Mouse (Mus musculus) kidney, postnatal 36 days (tissue): ENCODE data around the gene Fev.

ENCODE experiments used
- DNase-seq, 2 experiments: peaks; one replicate each; pipeline ENCODE4 v3.0.0; 2021 to 2022; ENCODE audit warnings: mixed read lengths in 2 of 2

Gene Fev

GRCm38 (mm10) chr1:74880785-74881360, 4.3 kb downstream of the Fev start:
- DNase-seq: peak; percentile 62 to 89

- no peak for DNase-seq
Measured at GRCm38 (mm10) chr1:74877199-74877598, 8.0 kb downstream of the Fev start.

- DNase-seq: no peak
Measured at GRCm38 (mm10) chr1:74872218-74872617, 13.0 kb downstream of the Fev start.

GRCm38 (mm10) chr1:74861783-74862182, 23.4 kb downstream of the Fev start:
- DNase-seq: no peak

GRCm38 (mm10) chr1:74859223-74859984, 25.8 kb downstream of the Fev start:
- DNase-seq: no peak

DNA sequence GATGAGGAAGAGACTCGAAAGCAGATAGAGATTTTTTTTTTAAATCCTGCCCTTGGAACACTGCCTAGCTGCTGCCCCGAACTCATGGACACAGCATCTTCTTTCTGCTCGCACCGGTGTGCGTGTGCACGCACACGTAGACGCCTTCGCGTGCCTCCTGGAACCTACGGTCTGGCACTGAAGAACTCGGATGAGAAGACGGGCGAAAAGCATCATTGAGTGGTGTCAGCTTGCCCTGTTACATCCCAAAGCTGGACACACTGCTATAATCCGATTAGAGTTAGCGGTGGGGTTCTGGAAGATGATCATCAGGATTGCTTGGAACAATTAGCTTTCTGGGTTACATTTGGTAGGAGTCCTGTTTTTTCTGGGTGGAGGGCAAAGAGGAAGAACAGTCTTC, 26.4 kb downstream of the Fev start:
- DNase-seq: no peak

DNA sequence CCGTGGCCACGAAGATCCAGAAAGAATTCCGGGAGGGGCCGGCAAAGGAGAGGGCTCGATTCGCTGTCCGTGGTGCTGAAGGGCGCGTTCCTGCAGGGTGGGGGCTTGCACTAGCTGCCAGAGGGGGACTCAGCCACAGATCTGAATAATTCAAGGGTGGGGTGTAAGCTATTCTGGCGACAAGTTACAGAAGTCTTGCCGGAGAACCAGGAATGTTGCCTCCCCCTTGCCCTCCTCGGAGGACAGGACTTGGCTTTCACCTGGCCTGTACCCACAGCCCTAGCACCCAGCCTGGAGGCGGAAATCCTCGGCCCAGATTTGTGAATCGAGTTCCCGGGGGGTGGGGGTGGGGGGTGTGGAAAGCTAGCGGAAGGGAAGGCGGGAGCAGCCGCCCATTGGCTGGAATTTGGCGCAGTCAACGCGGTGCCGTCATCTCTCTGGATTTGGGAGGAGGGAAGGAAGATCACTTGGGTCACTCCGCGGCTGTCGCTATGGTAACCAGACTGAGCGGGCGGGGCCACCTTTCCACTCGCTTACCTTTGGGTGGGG, 27.0 kb downstream of the Fev start:
- peak; percentile 32 to 74 for DNase-seq

GRCm38 (mm10) chr1:74857677-74858076, 27.5 kb downstream of the Fev start:
- no peak for DNase-seq

GRCm38 (mm10) chr1:74857201-74857600, 28.0 kb downstream of the Fev start:
- DNase-seq: peak in 1 of 2 experiments; percentile 13

DNA sequence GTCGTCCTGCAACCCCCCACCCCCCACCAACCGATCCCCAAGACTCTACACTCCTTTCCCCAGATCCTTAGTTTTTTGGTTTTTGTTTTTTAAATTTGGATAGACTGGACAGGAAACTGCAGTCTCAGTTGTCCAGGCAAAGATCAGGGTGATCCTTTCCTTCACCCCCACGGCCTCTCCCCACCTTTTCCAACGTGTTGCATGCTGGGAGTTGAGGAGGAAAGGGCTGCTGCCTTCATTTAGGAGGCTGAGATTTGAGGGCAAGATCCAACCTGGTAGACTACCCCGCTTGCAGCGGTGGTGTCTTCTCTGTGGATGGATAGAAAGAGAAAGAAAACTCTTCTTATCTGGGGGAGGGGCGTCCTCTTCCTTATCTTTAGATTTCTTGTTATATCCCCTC, 28.4 kb downstream of the Fev start:
- no peak for DNase-seq

DNA sequence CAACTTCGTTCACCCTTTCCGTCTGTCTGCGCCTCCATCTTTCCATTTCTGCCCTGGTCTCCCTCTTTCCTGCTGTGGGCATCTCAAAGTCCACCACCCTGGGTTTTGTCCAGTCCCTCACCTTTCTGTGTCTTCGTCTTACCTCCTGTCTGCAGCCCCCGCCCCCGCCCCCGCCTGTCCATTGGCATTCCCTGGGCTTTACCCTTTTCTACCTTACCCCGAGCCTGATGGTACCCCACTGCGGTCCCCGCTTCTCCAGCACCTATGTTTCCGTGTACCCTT, 28.8 kb downstream of the Fev start:
- DNase-seq: no peak

DNA sequence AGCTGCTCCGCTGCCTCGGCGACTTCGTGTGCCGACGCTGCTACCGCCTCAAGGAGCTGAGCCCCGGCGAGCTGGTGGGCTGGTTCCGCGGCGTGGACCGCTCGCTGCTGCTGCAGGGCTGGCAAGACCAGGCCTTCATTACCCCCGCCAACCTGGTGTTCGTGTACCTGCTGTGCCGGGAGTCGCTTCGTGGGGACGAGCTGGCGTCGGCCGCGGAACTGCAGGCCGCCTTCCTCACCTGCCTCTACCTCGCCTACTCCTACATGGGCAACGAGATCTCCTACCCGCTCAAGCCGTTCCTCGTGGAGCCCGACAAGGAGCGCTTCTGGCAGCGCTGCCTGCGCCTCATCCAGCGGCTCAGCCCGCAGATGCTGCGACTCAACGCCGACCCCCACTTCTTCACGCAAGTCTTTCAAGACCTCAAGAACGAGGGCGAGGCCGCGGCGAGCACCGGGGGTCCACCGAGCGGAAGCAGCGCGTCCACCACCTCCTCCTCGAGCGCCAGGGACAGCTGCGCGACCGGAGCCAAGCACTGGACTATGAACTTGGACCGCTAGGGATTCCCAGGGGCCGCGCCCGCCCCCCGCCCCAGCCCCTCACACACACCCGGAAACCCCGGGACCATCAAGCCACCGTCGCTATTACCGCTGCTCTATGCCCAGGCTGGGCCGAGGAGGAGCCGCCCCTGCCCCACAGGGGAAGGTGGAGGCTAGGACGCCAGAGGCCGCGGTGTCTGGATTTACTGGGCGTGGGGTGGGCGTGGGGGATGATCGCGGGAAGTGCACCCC, 29.4 kb downstream of the Fev start:
- DNase-seq: peak in 1 of 2 experiments; percentile 6

- DNase-seq: peak in 1 of 2 experiments; percentile 12
Measured at GRCm38 (mm10) chr1:74855156-74855555, 30.1 kb downstream of the Fev start.

- peak; percentile 86 to 87 for DNase-seq
Measured at GRCm38 (mm10) chr1:74854306-74855056, 30.7 kb downstream of the Fev start, which contains the start of gene Cdk5r2. Gene Cdk5r2 (plus strand): TSS chr1:74854934.

DNA sequence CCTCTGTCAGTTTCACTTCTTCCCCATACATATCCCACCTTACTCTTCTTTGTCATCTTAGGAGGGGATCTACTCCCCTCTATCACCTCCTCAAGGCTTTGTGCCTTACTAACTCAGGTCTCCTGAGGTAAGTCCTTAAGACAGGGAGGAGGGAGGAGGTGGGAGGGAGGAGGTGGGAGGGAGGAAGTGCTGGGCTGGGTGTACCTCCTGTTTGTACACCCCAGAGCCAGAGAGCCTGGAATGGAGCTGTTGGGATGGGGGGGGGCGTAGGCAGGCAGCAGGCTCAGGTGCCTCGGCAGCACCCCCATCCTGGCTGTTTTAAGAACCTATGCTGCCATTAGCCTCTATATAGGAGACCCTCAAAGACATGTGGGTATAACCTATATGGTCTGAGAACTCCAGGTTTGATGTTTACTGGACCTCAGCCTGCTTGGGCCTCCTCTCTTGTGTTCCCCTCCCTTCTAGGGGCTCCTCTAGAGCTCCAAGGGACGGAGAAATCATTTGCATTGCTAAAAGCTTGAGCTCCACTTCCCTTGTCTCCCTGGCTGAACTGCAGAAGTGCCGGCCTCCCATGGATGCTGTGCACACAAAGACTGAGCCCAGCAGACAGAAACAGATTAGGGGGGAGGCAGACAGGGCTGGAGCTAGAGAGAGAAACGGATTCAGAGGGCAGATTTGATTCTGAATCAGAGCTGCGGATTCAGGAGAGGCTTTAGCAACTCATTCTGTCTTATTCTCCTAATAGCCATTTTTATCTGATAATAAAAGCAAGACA, 34.0 kb downstream of the Fev start:
- DNase-seq: no peak

DNA sequence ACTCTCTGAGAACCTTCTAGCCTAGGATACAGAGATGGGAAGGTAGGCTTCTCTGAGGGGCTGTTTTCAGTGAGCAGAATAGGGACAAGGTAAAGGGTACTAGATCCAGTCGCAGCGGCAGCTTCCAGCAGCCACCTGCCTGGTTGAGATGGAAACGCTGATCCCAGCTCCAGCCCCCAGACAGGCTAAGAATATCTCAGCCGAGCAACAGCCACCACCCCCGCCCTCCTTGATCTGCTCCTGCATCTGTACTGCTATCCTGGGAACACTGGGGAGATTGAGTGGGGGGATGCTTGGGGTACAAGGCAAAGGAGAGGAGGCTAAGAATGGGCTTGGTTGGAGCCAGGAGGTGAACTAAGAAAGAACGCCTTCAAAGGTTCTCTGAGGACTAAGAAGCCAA, 35.0 kb downstream of the Fev start:
- DNase-seq: no peak

GRCm38 (mm10) chr1:74848946-74849345, 36.3 kb downstream of the Fev start:
- DNase-seq: no peak

GRCm38 (mm10) chr1:74846341-74846740, 38.9 kb downstream of the Fev start:
- no peak for DNase-seq

DNA sequence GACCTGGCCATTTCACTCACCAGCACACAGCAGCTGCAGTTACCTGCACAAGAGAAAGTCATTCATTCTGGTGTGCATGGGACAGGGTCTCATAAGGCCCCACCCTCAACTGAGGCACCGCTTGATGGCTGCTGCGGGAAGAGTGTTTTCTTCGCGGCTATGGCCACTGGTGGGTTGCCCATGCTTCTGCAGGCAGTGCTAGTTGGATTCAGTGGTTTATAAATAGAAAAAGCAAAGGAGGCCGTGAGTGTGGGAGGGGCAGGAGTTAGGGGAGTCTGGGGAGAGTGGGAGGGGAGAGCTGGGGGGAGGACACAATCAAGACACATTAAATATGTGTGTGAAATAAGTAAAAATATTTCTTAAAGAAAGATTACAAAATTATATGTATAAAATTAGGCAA, 42.1 kb downstream of the Fev start:
- DNase-seq: no peak

- no peak for DNase-seq
Measured at GRCm38 (mm10) chr1:74833255-74833654, 52.0 kb downstream of the Fev start.
